Mouse (Mus musculus) ES-Bruce4 (cell line): ENCODE measurements around the gene Glyat. TPM values are rescaled to one million over a fixed set of nuclear protein-coding genes. Genes with fewer than 3 reads are reported as not detected.

Experiments used
- H3K27ac ChIP-seq: 2 replicates; pipeline ENCODE4 v1.5.1; 2012; ENCODE audit warnings: low read length, inconsistent platforms; ENCODE audit not compliant: insufficient read depth
- H3K27me3 ChIP-seq: 2 replicates; pipeline ENCODE4 v1.6.1; 2012; ENCODE audit warnings: mild to moderate bottlenecking, low read length, inconsistent platforms; ENCODE audit not compliant: control insufficient read depth, poor library complexity, insufficient read depth, severe bottlenecking
- H3K36me3 ChIP-seq: 2 replicates; pipeline ENCODE4 v1.6.1; 2012; ENCODE audit warnings: inconsistent platforms, mild to moderate bottlenecking, low read length, moderate library complexity; ENCODE audit not compliant: control insufficient read depth, poor library complexity, insufficient read depth, severe bottlenecking
- H3K4me1 ChIP-seq: one replicate; pipeline ENCODE4 v1.8.1; 2011; ENCODE audit warnings: low read length; ENCODE audit not compliant: control insufficient read depth, insufficient read depth
- H3K4me3 ChIP-seq: 2 replicates; pipeline ENCODE4 v1.5.1; 2011; ENCODE audit warnings: low read depth, mild to moderate bottlenecking, low read length
- H3K9ac ChIP-seq: 2 replicates; pipeline ENCODE4 v1.6.1; 2012; ENCODE audit warnings: low read depth, mild to moderate bottlenecking, inconsistent platforms; ENCODE audit not compliant: poor library complexity, severe bottlenecking
- H3K9me3 ChIP-seq: replicated peaks from 2 replicates; pipeline ENCODE4 v1.6.1; 2012; ENCODE audit warnings: mild to moderate bottlenecking, low read length, inconsistent platforms; ENCODE audit not compliant: control insufficient read depth, poor library complexity, insufficient read depth, severe bottlenecking
- CTCF ChIP-seq: IDR thresholded peaks from one replicate; pipeline ENCODE4 v1.8.1; 2011; ENCODE audit warnings: low read depth, low read length
- EP300 ChIP-seq: IDR thresholded peaks from 2 replicates; pipeline ENCODE4 v1.6.1; 2011; ENCODE audit warnings: low read depth, low read length; ENCODE audit not compliant: insufficient read depth
- POLR2A ChIP-seq: IDR thresholded peaks from one replicate; pipeline ENCODE4 v1.8.1; 2011; ENCODE audit warnings: low read length; ENCODE audit not compliant: insufficient read depth
- polyA plus RNA-seq: library from polyadenylated mRNA; stranded (reverse); fragments of >200 nt; gene quantifications from 2 replicates; pipeline ENCODE4 v1.2.4, GENCODE M21; 2011; ENCODE audit warnings: low read depth; ENCODE audit not compliant: missing spikeins, insufficient read depth, insufficient read length

Gene Glyat
- not detected in 2 replicates for polyA plus RNA-seq

DNA sequence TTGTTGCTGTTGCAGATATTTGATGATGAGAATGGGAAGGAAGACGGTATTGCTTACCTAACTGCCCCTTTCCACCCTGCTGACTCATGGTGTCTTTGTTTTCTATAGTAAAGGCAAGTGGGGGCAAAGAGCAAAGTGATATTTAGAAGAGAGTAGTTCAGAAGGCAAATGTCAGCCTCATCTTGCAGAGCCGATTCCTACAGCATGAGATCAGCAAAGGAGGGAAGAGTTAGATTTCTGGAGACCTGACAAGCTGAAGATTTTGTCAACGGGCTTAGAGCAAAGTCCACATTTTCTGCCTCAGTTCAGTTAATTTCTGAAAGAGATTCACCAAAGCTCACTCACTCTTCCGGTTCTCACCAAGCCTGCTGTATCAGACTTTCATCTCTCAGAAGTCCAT, at the start of gene Glyat:
Gene Glyat (plus strand): TSS at position 133 of the 400 bp plus-strand sequence.
- TF ChIP-seq EP300 (no peak), POLR2A (no peak), CTCF (no peak)
- Histone ChIP-seq H3K27ac (no peak within 1 kb of the TSS), H3K36me3 (no peaks in the 10 kb centered on the region), H3K4me1 (no peaks in the 10 kb centered on the region), H3K9ac (no peak within 1 kb of the TSS), H3K9me3 (no peaks in the 10 kb centered on the region), H3K4me3 (no peak within 1 kb of the TSS), H3K27me3 (no peaks in the 10 kb centered on the region)

DNA sequence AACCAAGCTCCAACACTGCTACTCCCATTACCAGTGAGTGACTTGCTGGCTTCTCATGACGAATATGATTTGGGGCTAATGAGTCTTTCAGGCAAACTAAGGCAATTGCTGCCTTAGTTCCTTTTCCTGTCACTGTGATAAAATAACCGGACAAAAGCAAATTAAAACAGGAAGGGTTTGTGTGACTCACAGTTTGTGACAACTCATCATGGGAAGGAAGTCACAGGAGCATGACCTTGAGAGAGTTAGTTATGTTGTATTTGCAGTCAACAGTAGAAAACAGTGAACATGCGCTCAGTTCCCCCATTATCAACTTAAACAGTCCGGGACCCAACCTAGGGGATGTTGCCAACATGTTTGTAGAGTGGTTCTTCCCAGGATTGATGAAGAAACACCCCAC, 47.8 kb upstream of the Glyat start:
- H3K27ac ChIP-seq = no peak overlapping the region
- no peaks in the 10 kb centered on the region for H3K27me3 ChIP-seq
- H3K9ac ChIP-seq = no peak overlapping the region
- no peaks in the 10 kb centered on the region for H3K9me3 ChIP-seq
- no peak overlapping the region for H3K4me3 ChIP-seq
- TF ChIP-seq EP300 = no peak
- TF ChIP-seq POLR2A = no peak
- TF ChIP-seq CTCF = no peak
- H3K4me1 ChIP-seq = no peaks in the 10 kb centered on the region
- H3K36me3 ChIP-seq = no peaks in the 10 kb centered on the region

DNA sequence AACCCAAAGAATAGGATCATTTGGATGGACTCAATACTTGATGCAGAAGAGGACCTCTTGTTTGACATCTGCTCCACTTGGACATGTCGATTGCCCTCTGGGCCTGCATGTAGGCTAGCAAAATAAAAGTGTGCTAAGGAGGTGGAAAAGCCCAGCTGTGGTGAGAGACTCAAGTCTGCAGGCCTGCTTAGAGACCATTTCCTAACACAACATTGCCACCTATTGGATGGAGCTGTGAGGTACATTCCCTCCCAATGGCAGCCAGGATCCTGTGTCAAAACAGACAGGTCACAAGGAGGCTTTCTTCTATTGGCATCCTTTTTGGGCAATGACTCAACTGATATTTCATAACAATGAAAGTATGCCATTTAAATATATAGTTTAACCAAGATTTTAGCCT, 41.2 kb upstream of the Glyat start:
- Histone ChIP-seq H3K4me3 (no peak overlapping the region), H3K36me3 (no peaks in the 10 kb centered on the region), H3K27ac (no peak overlapping the region), H3K9me3 (no peaks in the 10 kb centered on the region), H3K9ac (no peak overlapping the region), H3K27me3 (no peaks in the 10 kb centered on the region; the same call in 1 of the 2 replicates), H3K4me1 (no peaks in the 10 kb centered on the region)
- TF ChIP-seq POLR2A (no peak), CTCF (peak; percentile 60)

DNA sequence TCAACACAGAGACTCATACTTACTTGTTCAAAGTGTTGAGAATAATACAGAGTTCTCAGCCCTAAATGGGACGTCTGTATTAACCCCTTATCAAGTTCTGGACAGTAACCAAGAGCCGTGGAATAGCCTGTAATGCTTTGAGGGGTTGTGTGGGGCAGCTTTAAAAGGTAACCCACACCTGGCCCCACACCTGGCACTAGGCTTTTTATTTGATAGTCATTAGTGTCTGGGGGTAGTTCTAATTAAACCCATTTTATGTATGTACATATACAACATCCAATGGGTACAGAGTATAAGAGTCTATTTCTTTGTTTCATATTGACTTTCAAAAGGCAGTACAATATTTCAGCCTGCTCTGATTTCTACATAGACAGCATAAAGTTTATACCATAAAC, 38.0 kb upstream of the Glyat start:
- Histone ChIP-seq H3K27me3 (no peaks in the 10 kb centered on the region; the same call in 1 of the 2 replicates), H3K9me3 (no peaks in the 10 kb centered on the region), H3K9ac (no peak overlapping the region), H3K4me1 (no peaks in the 10 kb centered on the region), H3K36me3 (no peaks in the 10 kb centered on the region), H3K27ac (no peak overlapping the region), H3K4me3 (no peak overlapping the region)
- TF ChIP-seq CTCF (no peak), POLR2A (no peak), EP300 (no peak)

DNA sequence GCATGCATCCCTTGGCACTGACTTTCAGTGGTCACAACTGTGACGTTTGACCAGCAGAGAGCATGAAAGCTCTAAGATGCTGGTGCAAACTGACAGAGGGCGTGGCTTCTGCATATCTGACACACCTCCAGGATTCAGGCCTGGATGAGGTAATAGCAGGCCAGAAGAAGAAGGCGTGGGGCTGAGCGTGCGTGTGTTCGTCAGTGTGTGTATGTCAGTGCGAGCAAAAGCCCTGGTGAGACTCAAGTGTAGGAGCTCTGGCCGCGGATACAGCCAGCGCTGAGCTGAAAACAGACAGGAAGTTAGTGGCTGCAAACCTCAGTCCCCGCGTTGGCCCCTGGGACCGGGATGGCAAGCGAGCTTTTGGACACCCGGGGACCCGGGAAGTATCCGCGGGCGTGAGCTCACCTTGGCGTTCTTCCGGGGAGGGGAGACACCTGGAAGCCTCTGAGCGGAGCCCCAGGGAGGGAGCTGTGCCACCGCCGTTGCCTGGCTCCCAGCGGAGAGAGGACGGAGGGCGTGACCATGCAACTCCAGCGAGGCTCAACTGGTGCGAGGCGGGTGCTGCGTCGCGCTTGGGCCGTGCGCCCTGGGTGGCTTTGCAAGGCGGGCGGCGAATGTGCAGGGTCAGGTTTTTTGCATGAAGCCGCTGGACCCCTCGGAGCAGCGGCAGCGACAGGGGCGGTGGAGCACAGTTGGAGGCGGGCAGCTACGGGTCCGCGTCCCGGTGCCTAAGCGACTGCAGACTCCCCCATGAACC, 37.4 kb upstream of the Glyat start:
- no peak for TF ChIP-seq POLR2A
- TF ChIP-seq CTCF = peak; percentile 36
- Histone ChIP-seq H3K36me3 (no peaks in the 10 kb centered on the region), H3K4me3 (peak overlapping the region; percentile 67), H3K4me1 (no peaks in the 10 kb centered on the region), H3K9me3 (no peaks in the 10 kb centered on the region), H3K9ac (peak overlapping the region; percentile 10; the same call in 1 of the 2 replicates), H3K27ac (no peak overlapping the region), H3K27me3 (no peaks in the 10 kb centered on the region; the same call in 1 of the 2 replicates)

DNA sequence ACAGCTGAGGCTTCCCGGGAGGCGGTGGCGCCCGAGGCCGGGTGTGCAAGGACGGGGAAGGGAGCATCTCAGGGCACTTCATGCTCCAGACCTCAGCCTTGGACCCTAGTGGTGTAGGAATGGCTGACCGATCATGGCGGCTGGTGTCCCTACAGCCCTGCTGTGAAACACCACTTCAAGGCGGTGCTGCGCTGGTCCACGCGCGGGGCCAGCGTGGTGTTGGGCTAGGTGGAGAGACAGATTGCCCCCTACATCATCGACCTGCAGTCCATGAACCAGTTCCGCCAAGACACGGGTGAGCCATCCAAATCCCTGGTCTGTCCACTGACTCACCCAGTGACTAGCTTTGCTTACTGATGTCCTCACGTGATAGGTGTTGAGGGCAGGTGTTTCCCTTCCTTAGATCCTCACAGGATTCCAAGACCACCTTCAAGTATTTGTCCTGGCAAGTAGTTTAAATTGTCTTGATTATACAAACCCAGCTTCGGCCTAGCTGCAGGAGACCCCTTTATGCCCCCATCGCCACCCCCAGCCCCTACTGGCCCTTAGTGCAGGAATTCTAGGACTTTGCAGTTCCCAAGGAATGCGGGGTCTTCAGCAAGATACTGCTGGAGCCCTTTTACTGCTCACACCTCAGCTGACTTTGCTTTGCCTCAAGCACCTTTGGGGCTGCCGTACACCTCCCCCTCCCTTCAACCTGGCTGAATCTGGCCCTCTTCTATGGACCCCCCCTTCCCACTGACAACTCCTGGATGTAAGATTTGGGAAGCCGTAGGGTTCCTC, 36.6 kb upstream of the Glyat start:
- TF ChIP-seq CTCF = no peak
- no peak for TF ChIP-seq POLR2A
- no peak for TF ChIP-seq EP300
- Histone ChIP-seq H3K4me3 (peak overlapping the region; percentile 67), H3K27me3 (no peaks in the 10 kb centered on the region; the same call in 1 of the 2 replicates), H3K4me1 (no peaks in the 10 kb centered on the region), H3K36me3 (no peaks in the 10 kb centered on the region), H3K9ac (peak overlapping the region; percentile 10; the same call in 1 of the 2 replicates), H3K27ac (no peak overlapping the region), H3K9me3 (no peaks in the 10 kb centered on the region)
